Mouse (Mus musculus) kidney, adult 2 months (tissue): Measurements from ENCODE around the gene Midn. TPM values are rescaled to one million over a fixed set of nuclear protein-coding genes. Genes with fewer than 3 reads are reported as not detected.

Source experiments
- DNase-seq: peaks from one replicate; pipeline ENCODE4 v3.0.0; 2021
- H3K27ac ChIP-seq: fragments of 200-500 bp; 2 replicates; pipeline ENCODE4 v1.5.1; 2012; ENCODE audit warnings: low read depth, low read length, control low read depth, inconsistent platforms; ENCODE audit not compliant: insufficient read depth
- H3K27me3 ChIP-seq: fragments of 200-500 bp; replicated peaks from 2 replicates; pipeline ENCODE4 v1.6.1; 2012; ENCODE audit warnings: mild to moderate bottlenecking, moderate library complexity, low read length, inconsistent platforms; ENCODE audit not compliant: control insufficient read depth, insufficient read depth
- H3K36me3 ChIP-seq: fragments of 200-500 bp; 2 replicates; pipeline ENCODE4 v1.6.1; 2012; ENCODE audit warnings: mild to moderate bottlenecking, moderate library complexity, low read length, inconsistent platforms; ENCODE audit not compliant: control insufficient read depth, insufficient read depth
- H3K4me1 ChIP-seq: fragments of 200-500 bp; 2 replicates; pipeline ENCODE4 v1.6.1; 2011; ENCODE audit warnings: low read length; ENCODE audit not compliant: control insufficient read depth, insufficient read depth
- H3K4me3 ChIP-seq: fragments of 200-500 bp; 2 replicates; pipeline ENCODE4 v1.5.1; 2011; ENCODE audit warnings: mild to moderate bottlenecking, low read depth, low read length, control low read depth; ENCODE audit not compliant: insufficient read depth
- CTCF ChIP-seq: fragments of 200-500 bp; conservative IDR thresholded peaks from 2 replicates; pipeline ENCODE4 v1.5.1; 2011; ENCODE audit warnings: low read depth, mild to moderate bottlenecking, control low read depth, low read length, moderate library complexity, mixed read lengths; ENCODE audit not compliant: insufficient read depth, insufficient read length
- POLR2A ChIP-seq: fragments of 200-500 bp; IDR thresholded peaks from one replicate; pipeline ENCODE4 v1.6.1; 2011; ENCODE audit warnings: low read depth, low read length, control low read depth
- WGBS: fragments of 180-500 bp; shearing (Covaris S2); methylation state at CpG from one replicate; pipeline ENCODE4 v1.1.7; 2018; 5-methylcytosine and 5-hydroxymethylcytosine counted together
- polyA plus RNA-seq: library from polyadenylated mRNA; depleted of rRNA; stranded (reverse); fragments of >200 nt; gene quantifications from 2 replicates; pipeline ENCODE4 v1.2.3, GENCODE M21; 2012

Gene Midn
- polyA plus RNA-seq, 1 experiment: 67.0 TPM

DNA sequence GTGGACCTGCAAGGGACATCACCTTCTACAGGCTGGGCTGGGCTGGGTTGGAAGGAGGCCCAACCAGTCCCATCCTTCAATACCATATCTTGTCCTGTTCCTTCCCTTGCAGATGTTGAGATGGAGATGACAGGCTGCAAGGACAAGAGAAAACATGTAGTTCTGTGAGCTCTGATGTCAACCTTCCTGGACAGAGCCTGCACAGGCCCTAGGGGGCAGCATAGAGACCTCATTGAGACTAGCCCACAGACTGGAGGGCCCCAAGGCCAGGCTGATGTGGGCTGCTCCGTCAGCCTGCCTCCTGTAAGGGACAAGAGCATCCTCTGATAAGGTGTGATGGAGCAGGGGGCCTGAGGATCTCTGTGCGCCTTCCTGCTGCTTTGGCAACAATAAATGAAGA, 26.6 kb downstream of the Midn start:
- TF ChIP-seq CTCF: peak; percentile 55
- TF ChIP-seq POLR2A: no peak
- Histone ChIP-seq H3K27me3 (no peaks in the 10 kb centered on the region; the same call in 1 of the 2 replicates), H3K27ac (no peak overlapping the region), H3K4me1 (no peaks in the 10 kb centered on the region), H3K36me3 (peaks cover 4% of the 10 kb centered on the region; the same call in 1 of the 2 replicates), H3K4me3 (no peak overlapping the region)
- WGBS: 61% methylated on average over 2 of the region's 2 CpGs
- DNase-seq: peak; percentile 36

DNA sequence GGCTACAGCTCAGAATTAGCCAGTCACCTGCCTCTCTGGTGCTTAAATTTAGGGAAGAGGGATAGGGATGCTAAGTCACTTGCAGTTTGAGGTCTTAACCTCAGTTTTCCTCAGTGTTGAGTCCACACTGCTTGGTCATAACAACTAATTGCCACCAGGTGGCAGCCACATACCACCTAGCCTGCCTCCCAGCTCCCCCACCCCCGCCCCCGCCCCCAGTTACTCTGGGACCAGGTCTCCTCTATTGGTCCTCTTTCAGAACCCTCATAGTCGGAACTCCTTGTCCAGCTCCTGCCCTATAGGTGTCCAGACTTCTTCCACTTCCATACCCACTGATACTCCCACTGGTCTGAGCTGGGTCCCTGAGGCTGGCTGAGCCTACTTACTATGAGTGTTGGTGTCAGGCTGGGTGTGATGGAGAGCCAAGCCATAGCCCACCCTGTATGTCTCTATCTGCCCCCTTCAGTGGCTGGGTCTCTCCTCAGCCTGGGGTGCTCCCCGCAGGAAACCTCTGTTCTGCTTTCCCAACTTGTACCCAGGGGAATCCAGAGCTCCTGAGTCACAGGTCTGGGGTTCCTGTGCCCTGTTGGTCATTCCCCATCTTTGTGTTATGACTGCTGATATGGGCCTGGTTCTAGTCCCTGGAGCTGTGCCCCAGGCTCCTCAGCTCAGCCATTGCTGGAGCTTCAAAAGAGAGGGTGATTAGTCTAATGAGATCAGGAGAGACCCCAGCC, 27.6 kb downstream of the Midn start:
- 41% methylated on average over 4 of the region's 4 CpGs for WGBS
- Histone ChIP-seq H3K27me3 (no peaks in the 10 kb centered on the region; the same call in 1 of the 2 replicates), H3K27ac (no peak overlapping the region), H3K4me1 (no peaks in the 10 kb centered on the region), H3K36me3 (0 out of 2 replicates have a peak, but pooled peaks cover 1% of the 10 kb centered on the region), H3K4me3 (no peak overlapping the region)
- DNase-seq: peak; percentile 43
- TF ChIP-seq POLR2A (no peak), CTCF (peak; percentile 68)

DNA sequence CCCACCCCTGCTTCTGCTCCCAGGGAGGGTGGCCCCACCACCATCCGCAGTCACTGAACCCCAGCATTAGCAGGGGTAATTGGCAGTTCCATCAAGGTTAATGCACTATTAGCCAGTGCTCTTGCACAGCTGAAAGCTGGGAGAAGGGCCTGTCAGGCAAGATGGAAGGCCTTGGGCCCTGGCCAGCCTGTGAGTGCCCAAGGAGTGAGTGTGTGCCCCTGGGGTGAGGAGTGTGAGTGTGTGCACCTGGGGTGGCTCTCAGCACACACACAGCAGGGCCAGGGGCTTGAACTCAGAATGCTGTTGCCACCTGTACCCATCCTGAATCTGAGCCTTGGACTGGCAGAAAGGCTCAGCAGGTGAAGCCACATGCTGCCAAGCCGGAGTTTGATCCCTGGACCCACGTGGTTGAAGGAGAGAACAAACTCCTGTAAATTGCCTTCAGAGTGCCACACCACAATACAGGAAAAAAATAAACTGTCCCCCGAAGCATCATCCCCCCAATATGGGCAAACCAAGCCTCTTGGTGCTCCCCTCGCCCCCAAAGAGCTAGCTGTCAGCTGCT, 28.3 kb downstream of the Midn start:
- 77% methylated on average over 5 of the region's 5 CpGs for WGBS
- H3K27me3 ChIP-seq: no peaks in the 10 kb centered on the region; the same call in 1 of the 2 replicates
- H3K4me1 ChIP-seq: no peaks in the 10 kb centered on the region
- H3K4me3 ChIP-seq: no peak overlapping the region
- TF ChIP-seq CTCF (no peak), POLR2A (no peak)
- H3K36me3 ChIP-seq: no peaks in the 10 kb centered on the region
- H3K27ac ChIP-seq: no peak overlapping the region
- DNase-seq: peak; percentile 54

DNA sequence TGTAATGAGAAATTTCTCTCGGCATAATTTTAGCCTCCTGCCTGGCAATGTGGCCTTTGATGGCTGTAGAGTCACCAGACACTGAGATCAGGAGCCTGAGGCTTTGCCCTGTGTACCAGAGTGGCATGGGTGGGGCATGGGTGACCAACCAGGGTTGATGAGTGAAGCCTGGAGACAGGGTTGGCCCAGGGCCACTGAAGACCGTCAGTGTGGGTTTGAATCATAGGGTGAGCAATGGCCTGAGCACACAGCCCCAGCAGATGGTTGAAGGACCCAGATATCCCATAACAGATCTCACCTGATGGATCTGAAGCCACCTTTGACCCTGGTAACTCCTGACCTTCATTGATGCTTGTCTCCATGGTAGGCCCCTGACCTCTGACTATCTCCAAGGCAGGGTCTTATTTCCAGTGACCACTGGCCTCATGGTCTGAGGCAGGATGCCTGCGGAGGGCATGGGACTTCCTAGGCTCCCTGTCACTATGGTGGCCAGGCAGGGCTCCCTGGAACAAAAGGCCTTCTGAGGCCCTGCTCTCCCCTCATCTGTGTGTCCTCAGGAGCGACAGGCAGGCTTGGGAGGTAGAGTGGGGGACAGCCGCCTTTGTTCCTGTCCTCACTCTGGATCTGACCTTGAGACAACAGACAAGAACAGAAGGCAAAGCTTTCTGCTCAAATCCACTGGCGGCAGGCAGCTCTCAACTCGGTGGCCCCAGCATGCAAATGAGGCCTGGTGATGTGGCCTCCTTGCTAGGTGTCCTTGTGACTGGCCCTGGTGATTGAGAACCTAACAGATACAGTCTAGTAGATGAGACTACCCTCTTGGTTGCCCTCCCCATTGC, 29.6 kb downstream of the Midn start:
- Histone ChIP-seq H3K4me1 (no peaks in the 10 kb centered on the region), H3K36me3 (no peaks in the 10 kb centered on the region), H3K27ac (no peak overlapping the region), H3K4me3 (no peak overlapping the region), H3K27me3 (no peaks in the 10 kb centered on the region; the same call in 1 of the 2 replicates)
- TF ChIP-seq POLR2A (no peak), CTCF (no peak)
- DNase-seq: no peak
- 75% methylated on average over 7 of the region's 7 CpGs for WGBS

DNA sequence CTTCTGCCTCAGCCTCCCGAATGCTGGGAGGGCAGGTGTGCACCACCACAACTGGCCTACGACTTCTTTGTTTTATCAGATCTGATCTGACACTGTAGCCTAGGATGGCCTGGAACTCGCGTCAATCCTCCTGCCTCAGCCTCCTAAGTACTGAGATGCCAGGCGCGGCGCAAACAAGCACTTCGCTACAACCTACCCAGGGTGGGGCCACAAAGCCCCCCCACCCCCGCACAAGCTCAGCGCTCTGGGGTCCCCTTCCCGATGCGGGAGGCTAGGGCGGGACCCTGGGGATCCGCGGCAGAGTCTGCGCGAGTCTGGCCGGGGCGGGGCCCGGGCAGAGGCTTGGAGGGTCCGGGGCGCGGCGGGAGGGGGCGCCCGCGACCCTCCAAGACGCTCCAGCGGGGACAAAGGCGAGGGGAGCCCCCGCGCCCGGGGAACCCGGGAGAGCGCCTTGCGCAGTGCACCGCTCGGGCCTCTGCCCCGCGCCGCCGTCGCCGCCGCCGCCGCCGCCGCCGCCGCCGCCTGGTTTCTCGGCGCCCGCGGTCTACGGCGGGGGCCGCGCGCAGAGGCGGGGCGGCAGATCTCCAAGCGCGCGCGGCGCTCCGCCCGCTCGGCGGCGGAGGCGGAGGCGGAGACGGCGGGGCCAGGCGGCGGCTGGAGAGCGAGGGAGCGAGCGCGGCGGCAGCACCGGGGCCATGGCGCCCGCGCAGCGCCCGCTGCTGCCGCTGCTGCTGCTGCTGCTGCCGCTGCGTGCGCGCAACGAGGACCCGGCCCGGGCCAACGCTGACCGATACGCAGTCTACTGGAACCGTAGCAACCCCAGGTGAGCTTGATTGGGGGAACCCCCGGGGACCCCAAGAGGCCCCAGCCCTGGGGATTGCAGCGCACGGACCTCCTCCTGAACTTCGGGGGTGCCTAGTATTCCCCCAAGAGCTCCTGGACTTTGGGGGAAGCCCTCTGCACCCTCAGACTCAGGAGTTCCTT, 31.3 kb downstream of the Midn start, which contains the start of gene Efna2:
Efna2 (plus strand) TSS at position 415 of the 984 bp plus-strand sequence.
- Histone ChIP-seq H3K27me3 (no peaks in the 10 kb centered on the region; the same call in 1 of the 2 replicates), H3K4me3 (peak within 1 kb of the TSS; percentile 54), H3K36me3 (no peaks in the 10 kb centered on the region), H3K27ac (no peak within 1 kb of the TSS), H3K4me1 (no peaks in the 10 kb centered on the region)
- 8% methylated on average over 100 of the region's 106 CpGs for WGBS
- DNase-seq: peak; percentile 38
- TF ChIP-seq POLR2A (no peak), CTCF (no peak)

DNA sequence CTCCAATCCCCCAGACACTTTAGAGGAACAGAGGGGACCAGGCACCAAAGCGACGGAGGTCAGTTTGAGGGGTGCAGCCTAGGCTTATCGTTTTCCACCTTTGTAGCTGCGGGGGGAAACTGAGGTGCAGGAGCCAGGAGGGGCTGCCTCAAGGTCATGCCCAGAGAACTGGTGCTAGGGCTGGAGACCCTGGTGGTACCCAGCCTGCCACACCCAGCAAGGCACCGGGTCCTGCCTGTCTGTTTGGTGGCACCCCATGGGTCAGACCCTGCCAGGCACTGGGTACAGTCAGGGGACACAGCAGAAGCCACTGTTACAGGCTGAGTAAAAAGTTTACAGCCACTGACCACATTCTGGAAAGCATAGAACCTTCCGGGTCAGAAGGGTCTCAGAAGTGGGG, 32.2 kb downstream of the Midn start:
- Histone ChIP-seq H3K4me1 (no peaks in the 10 kb centered on the region), H3K27me3 (no peaks in the 10 kb centered on the region; the same call in 1 of the 2 replicates), H3K36me3 (no peaks in the 10 kb centered on the region), H3K4me3 (no peak overlapping the region), H3K27ac (no peak overlapping the region)
- no peak for DNase-seq
- 67% methylated on average over 6 of the region's 6 CpGs for WGBS
- TF ChIP-seq CTCF (no peak), POLR2A (no peak)
